Mouse (Mus musculus) liver, adult 2 months (tissue): ENCODE results near the gene Olfr643. TPM values are rescaled to one million over a fixed set of nuclear protein-coding genes. Genes with fewer than 3 reads are reported as not detected.

ENCODE experiments used
- DNase-seq: peaks from one replicate; pipeline ENCODE4 v3.0.0-alpha.2; 2011; ENCODE audit warnings: low read depth, low spot score; ENCODE audit errors: extremely low read depth
- H3K27ac ChIP-seq: fragments of 200-500 bp; replicated peaks from 2 replicates; pipeline ENCODE4 v1.5.1; 2012; ENCODE audit warnings: low read depth, mild to moderate bottlenecking, control low read depth, inconsistent platforms, low read length; ENCODE audit not compliant: insufficient read depth
- H3K27me3 ChIP-seq: fragments of 200-500 bp; 2 replicates; pipeline ENCODE4 v1.6.1; 2012; ENCODE audit warnings: mild to moderate bottlenecking, moderate library complexity, low read length, inconsistent platforms; ENCODE audit not compliant: control insufficient read depth, insufficient read depth
- H3K36me3 ChIP-seq: fragments of 200-500 bp; 2 replicates; pipeline ENCODE4 v1.6.1; 2012; ENCODE audit warnings: low read length, inconsistent platforms; ENCODE audit not compliant: control insufficient read depth, insufficient read depth
- H3K4me1 ChIP-seq: fragments of 200-500 bp; 2 replicates; pipeline ENCODE4 v1.6.1; 2011; ENCODE audit warnings: low read length; ENCODE audit not compliant: control insufficient read depth, insufficient read depth
- H3K4me3 ChIP-seq: fragments of 200-500 bp; 2 replicates; pipeline ENCODE4 v1.5.1; 2011; ENCODE audit warnings: low read depth, mild to moderate bottlenecking, control low read depth, low read length, moderate library complexity; ENCODE audit not compliant: insufficient read depth
- H3K79me2 ChIP-seq: fragments of 200-500 bp; 2 replicates; pipeline ENCODE4 v1.6.1; 2012; ENCODE audit warnings: inconsistent platforms, mild to moderate bottlenecking, low read length, moderate library complexity; ENCODE audit not compliant: control insufficient read depth, insufficient read depth
- H3K9ac ChIP-seq: fragments of 200-500 bp; 2 replicates; pipeline ENCODE4 v1.6.1; 2012; ENCODE audit warnings: low read depth, mild to moderate bottlenecking, control low read depth, inconsistent platforms, low read length
- CTCF ChIP-seq: fragments of 200-500 bp; IDR thresholded peaks from 2 replicates; pipeline ENCODE4 v1.5.1; 2011; ENCODE audit warnings: low read depth, low read length, control low read depth
- POLR2A ChIP-seq: fragments of 200-500 bp; IDR thresholded peaks from 2 replicates; pipeline ENCODE4 v1.6.1; 2011; ENCODE audit warnings: low read length, control low read depth; ENCODE audit not compliant: insufficient read depth; ENCODE audit errors: extremely low read depth
- WGBS: fragments of 180-500 bp; shearing (Covaris S2); methylation state at CpG from one replicate; pipeline ENCODE4 v1.1.7; 2018; 5-methylcytosine and 5-hydroxymethylcytosine counted together
- polyA plus RNA-seq: library from polyadenylated mRNA; depleted of rRNA; stranded (reverse); fragments of >200 nt; gene quantifications from 2 replicates; pipeline ENCODE4 v1.2.3, GENCODE M21; 2012
- total RNA-seq: library from RNA; depleted of rRNA; stranded (reverse); fragments of >200 nt; gene quantifications from 2 replicates; pipeline ENCODE4 v1.2.3, GENCODE M21; 2014

The Olfr643 gene
- total and polyA plus RNA-seq, 2 experiments: not detected

- no peaks in the 10 kb centered on the region for H3K79me2 ChIP-seq
- no peaks in the 10 kb centered on the region for H3K27me3 ChIP-seq
- whole genome bisulfite sequencing: 49% methylated on average over 1 of the region's 1 CpGs
- DNase-seq: no peak
- no peak within 1 kb of the TSS for H3K4me3 ChIP-seq
- no peaks in the 10 kb centered on the region for H3K4me1 ChIP-seq
- H3K36me3 ChIP-seq: no peaks in the 10 kb centered on the region
- no peak within 1 kb of the TSS for H3K27ac ChIP-seq
- H3K9ac ChIP-seq: no peak within 1 kb of the TSS
- TF ChIP-seq POLR2A (no peak), CTCF (no peak)
Observed at GRCm38 (mm10) chr7:104035145-104035544, 102.1 kb downstream of the Olfr643 start, which contains the start of gene Olfr641. Olfr641 (plus strand) TSS chr7:104035445.

DNA sequence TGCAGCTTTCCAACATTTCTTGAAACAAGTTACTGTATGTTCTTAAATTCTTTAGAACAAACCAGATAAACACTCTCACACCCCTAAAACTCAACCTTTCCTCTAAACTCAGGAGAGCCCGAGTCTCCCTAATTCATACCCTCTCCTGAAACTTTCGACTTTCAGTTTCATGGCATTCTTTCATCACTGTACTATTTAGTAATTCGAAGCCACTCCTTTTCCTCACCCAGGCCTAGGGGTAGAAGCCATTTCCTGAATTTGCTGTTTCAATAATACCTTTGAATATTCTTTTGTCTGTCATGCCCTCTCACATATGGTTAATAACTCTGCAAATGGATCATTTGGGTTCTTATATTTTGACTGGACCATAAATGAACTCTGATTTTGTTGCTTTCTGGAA, 110.2 kb downstream of the Olfr643 start:
- Histone ChIP-seq H3K4me1 (no peaks in the 10 kb centered on the region), H3K27ac (no peak overlapping the region)
- WGBS: 67% methylated on average over 3 of the region's 3 CpGs

GRCm38 (mm10) chr7:104025473-104025872, 111.7 kb downstream of the Olfr643 start, which contains the start of gene Olfr640:
Olfr640 (minus strand) TSS chr7:104025573.
- no peak within 1 kb of the TSS for H3K4me3 ChIP-seq
- 77% methylated on average over 6 of the region's 6 CpGs for WGBS
- TF ChIP-seq POLR2A (no peak), CTCF (no peak)

More for the DNA sequence above, 110.2 kb downstream of the Olfr643 start:
- DNase-seq: no peak
- H3K27me3 ChIP-seq: no peaks in the 10 kb centered on the region
- no peak overlapping the region for H3K4me3 ChIP-seq
- no peaks in the 10 kb centered on the region for H3K79me2 ChIP-seq
- no peaks in the 10 kb centered on the region for H3K36me3 ChIP-seq
- TF ChIP-seq CTCF (no peak), POLR2A (no peak)
- no peak overlapping the region for H3K9ac ChIP-seq

GRCm38 (mm10) chr7:104021651-104022050, 115.6 kb downstream of the Olfr643 start:
- H3K36me3 ChIP-seq: no peaks in the 10 kb centered on the region
- H3K4me3 ChIP-seq: no peak overlapping the region
- H3K79me2 ChIP-seq: no peaks in the 10 kb centered on the region
- H3K27ac ChIP-seq: no peak overlapping the region
- no peak for DNase-seq
- no peak overlapping the region for H3K9ac ChIP-seq
- no peaks in the 10 kb centered on the region for H3K27me3 ChIP-seq
- no peaks in the 10 kb centered on the region for H3K4me1 ChIP-seq
- WGBS: 82% methylated on average over 6 of the region's 6 CpGs
- TF ChIP-seq CTCF (no peak), POLR2A (no peak)

More at GRCm38 (mm10) chr7:104025473-104025872, 111.7 kb downstream of the Olfr643 start, which contains the start of gene Olfr640:
- no peak for DNase-seq
- H3K36me3 ChIP-seq: no peaks in the 10 kb centered on the region
- H3K79me2 ChIP-seq: no peaks in the 10 kb centered on the region
- H3K9ac ChIP-seq: no peak within 1 kb of the TSS
- H3K4me1 ChIP-seq: no peaks in the 10 kb centered on the region
- no peaks in the 10 kb centered on the region for H3K27me3 ChIP-seq
- no peak within 1 kb of the TSS for H3K27ac ChIP-seq

DNA sequence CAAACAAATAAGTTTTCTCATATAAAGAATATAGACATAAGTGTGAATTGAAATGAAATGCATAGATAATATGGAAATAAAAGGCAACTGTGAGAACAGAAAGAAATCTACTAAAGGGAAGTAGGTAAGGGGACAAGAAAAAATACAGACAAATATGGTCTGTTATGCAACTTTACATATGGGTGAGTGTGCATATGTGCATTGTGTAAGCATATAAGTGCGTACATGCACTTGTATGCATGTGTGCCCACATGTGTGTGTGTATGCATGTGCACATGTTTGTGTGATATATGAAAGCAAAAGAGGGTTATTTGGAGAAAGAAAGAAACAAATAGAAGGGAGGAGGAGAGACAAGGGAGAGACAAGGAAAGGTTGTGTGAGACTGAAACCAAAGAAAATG, 118.3 kb downstream of the Olfr643 start:
- no peak for DNase-seq
- Histone ChIP-seq H3K9ac (no peak overlapping the region), H3K4me1 (no peaks in the 10 kb centered on the region), H3K27me3 (no peaks in the 10 kb centered on the region), H3K36me3 (no peaks in the 10 kb centered on the region), H3K4me3 (no peak overlapping the region), H3K79me2 (no peaks in the 10 kb centered on the region), H3K27ac (no peak overlapping the region)
- TF ChIP-seq CTCF (no peak), POLR2A (no peak)
- WGBS: 63% methylated on average over 1 of the region's 1 CpGs

- TF ChIP-seq CTCF (no peak), POLR2A (no peak)
- no peaks in the 10 kb centered on the region for H3K79me2 ChIP-seq
- no peak within 1 kb of the TSS for H3K27ac ChIP-seq
- H3K36me3 ChIP-seq: no peaks in the 10 kb centered on the region
- no peak for DNase-seq
- no peaks in the 10 kb centered on the region for H3K27me3 ChIP-seq
- no peaks in the 10 kb centered on the region for H3K4me1 ChIP-seq
- no peak within 1 kb of the TSS for H3K4me3 ChIP-seq
- no peak within 1 kb of the TSS for H3K9ac ChIP-seq
Observed at GRCm38 (mm10) chr7:104017203-104017602, 120.0 kb downstream of the Olfr643 start, which contains the start of gene Olfr639. Olfr639 (minus strand) TSS chr7:104017303.
